Mouse (Mus musculus) MEL (cell line): ENCODE data around the gene Cyp2c70.
"Not testable (repeated sequence)": the region's sequence is repeated elsewhere in the genome, so short reads cannot be mapped to it uniquely, and the experiment has no call there.

Source experiments
- CTCF ChIP-seq, 3 experiments: IDR thresholded peaks in 2 of 3; conservative IDR thresholded peaks in 1 of 3; 2 replicates each; pipeline ENCODE4 v1.5.1; 2011 to 2012; ENCODE audit warnings: low read length in 3 of 3, low read depth in 2 of 3, mild to moderate bottlenecking in 2 of 3, improper control_type of control experiment in 1 of 3, inconsistent platforms in 1 of 3, mixed read lengths in 1 of 3, moderate library complexity in 1 of 3; ENCODE audit not compliant: control insufficient read depth in 1 of 3, insufficient read depth in 1 of 3, poor library complexity in 1 of 3, severe bottlenecking in 1 of 3
- E2F4 ChIP-seq: IDR thresholded peaks from 2 replicates; pipeline ENCODE4 v1.6.1; 2011; ENCODE audit warnings: low read depth, low read length, improper control_type of control experiment, borderline replicate concordance
- ELF1 ChIP-seq: IDR thresholded peaks from 2 replicates; pipeline ENCODE4 v1.6.1; 2014; ENCODE audit warnings: low read depth, mild to moderate bottlenecking, inconsistent platforms, low read length, improper control_type of control experiment, moderate library complexity
- GATA1 ChIP-seq: IDR thresholded peaks from 2 replicates; pipeline ENCODE4 v1.6.1; 2011; ENCODE audit warnings: low read depth, low read length, improper control_type of control experiment
- HCFC1 ChIP-seq: IDR thresholded peaks from 2 replicates; pipeline ENCODE4 v1.6.1; 2012; ENCODE audit warnings: low read depth, mild to moderate bottlenecking, inconsistent platforms, low read length, improper control_type of control experiment, moderate library complexity
- MXI1 ChIP-seq: IDR thresholded peaks from 2 replicates; pipeline ENCODE4 v1.6.1; 2011; ENCODE audit warnings: mild to moderate bottlenecking, low read depth, low read length, improper control_type of control experiment
- RCOR1 ChIP-seq: IDR thresholded peaks from 2 replicates; pipeline ENCODE4 v1.6.1; 2012; ENCODE audit warnings: low read depth, mild to moderate bottlenecking, inconsistent platforms, low read length, improper control_type of control experiment
- TCF12 ChIP-seq: IDR thresholded peaks from 2 replicates; pipeline ENCODE4 v1.6.1; 2014; ENCODE audit warnings: low read depth, mild to moderate bottlenecking, inconsistent platforms, low read length, improper control_type of control experiment, moderate library complexity
- ZC3H11A ChIP-seq: IDR thresholded peaks from 2 replicates; pipeline ENCODE4 v1.6.1; 2012; ENCODE audit warnings: low read depth, mild to moderate bottlenecking, inconsistent platforms, low read length, improper control_type of control experiment
- ZMIZ1 ChIP-seq: IDR thresholded peaks from 2 replicates; pipeline ENCODE4 v1.6.1; 2012; ENCODE audit warnings: low read depth, mild to moderate bottlenecking, inconsistent platforms, low read length, improper control_type of control experiment, moderate library complexity
- ZNF384 ChIP-seq: IDR thresholded peaks from 2 replicates; pipeline ENCODE4 v1.6.1; 2012; ENCODE audit warnings: low read depth, mild to moderate bottlenecking, inconsistent platforms, low read length, improper control_type of control experiment

DNA sequence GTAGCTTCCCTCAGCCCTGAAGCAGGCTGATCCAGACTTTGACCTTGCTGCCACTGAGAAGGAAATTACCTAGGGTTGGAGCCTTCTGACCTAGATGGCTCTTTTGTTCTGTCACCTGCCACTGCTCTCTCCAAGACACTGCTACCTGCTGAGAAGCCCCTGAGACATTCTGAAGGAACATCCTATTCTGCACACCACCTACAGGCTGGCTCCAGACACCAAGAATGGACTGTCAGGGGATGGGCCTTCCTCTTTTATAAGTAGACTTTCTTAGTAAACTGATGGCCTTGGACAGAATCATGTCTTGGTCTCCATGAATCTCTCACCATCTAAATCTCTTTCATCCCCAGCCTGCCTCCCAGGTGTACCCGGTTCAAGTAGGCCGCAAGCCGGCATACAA lies 62.0 kb downstream of the Cyp2c70 start:
- TF ChIP-seq ELF1; HCFC1; MXI1; TCF12; CTCF (IDR thresholded peaks at IDR 0.05 in 2 of 3, conservative IDR thresholded peaks at IDR 0.05 in 1 of 3; ENCODE audit: control insufficient read depth in 1 of 3, insufficient read depth in 1 of 3, low read depth in 2 of 3, low read length in 3 of 3, poor library complexity in 1 of 3, severe bottlenecking in 1 of 3); RCOR1; GATA1; E2F4; ZMIZ1; ZC3H11A; ZNF384: not testable (repeated sequence)
